Mouse (Mus musculus): ENCODE data around the gene Ptpn7.
"Not testable (repeated sequence)": the region's sequence is repeated elsewhere in the genome, so short reads cannot be mapped to it uniquely, and the experiment has no call there.

Gene Ptpn7

DNA sequence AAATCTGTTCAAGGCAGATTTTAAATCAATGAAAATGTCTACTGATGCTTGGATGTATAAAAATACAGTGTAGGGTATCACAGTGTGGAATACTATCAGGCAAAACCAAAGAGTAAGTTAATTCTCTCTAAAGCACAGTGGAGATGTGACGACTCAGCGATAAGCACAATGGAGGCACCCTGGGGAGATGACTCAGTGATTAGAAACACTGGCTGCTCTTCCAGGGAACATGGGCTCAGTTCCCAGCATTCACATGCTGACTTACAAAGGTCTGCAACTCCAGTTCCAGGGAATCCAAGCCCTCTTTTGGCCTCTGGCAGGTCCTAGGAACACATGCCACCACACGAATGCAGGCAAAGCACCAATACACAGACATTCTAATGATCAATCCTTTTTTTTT is 55.7 kb downstream of the Ptpn7 start:
- no peak for DNase-seq

- DNase-seq = no peak
Observed at GRCm38 (mm10) chr1:135189186-135189585, 56.7 kb downstream of the Ptpn7 start.

GRCm38 (mm10) chr1:135194335-135194734 is 61.8 kb downstream of the Ptpn7 start:
- DNase-seq = not testable (repeated sequence)
